Mouse (Mus musculus): ENCODE measurements around the gene Sdr42e1. TPM values are rescaled to one million over a fixed set of nuclear protein-coding genes. Genes with fewer than 3 reads are reported as not detected.

Gene Sdr42e1
- 2.2 TPM for polyA plus RNA-seq (2017; shearing (Covaris generic))

DNA sequence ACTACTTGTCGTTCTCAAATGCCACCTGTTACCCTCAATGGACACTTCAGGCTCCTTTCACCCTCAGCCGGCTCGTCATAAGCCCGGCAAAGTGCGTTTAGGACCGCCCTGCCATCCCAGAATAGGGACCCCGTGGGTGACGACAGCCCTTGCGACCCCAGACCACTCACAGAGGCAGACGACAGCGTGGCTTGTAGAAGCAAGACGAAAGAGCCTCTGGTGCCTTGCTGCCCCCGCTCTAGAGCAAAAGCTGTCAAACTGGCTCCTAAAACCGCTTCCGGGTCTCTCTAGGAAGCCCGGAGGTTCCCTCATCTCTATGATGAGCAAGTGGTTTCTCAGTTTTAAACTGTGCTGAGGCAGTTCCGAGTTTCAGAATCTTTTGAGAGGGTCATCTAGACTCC is at the start of gene Sdr42e1:
Gene Sdr42e1, minus strand, starts transcription at position 260 of the 401 bp plus-strand sequence.

DNA sequence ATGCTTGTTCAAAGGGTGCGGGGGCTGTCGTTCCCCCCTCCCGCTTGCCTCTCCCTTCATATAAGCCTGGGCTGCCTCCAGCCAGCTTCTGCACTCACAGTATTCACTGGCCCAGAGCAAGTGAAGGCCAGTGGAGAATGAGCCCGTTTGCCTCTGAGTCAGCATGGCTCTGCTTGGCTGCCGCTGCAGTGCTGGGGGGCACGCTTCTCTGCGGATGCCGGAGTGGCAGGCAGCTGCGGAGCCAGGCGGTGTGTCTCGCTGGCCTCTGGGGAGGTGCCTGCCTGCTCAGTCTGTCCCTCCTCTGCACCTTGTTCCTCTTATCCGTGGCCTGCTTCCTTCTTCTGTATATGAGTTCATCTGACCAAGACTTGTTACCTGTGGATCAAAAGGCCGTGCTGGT is 28.4 kb upstream of the Sdr42e1 start, which contains the start of gene Hsd17b2:
Gene Hsd17b2, plus strand, starts transcription at position 46 of the 400 bp plus-strand sequence.

Other genes with a start within 250 kb of the Sdr42e1 start
- gene Plcg2, start 175.4 kb downstream of the Sdr42e1 start, polyA plus RNA-seq (2017; shearing (Covaris generic)), result 0.83 TPM
- not detected for gene Hsd17b2, start 28.2 kb upstream of the Sdr42e1 start, polyA plus RNA-seq (2017; shearing (Covaris generic))
- gene Mphosph6, start 128.3 kb upstream of the Sdr42e1 start, polyA plus RNA-seq (2017; shearing (Covaris generic)), result 40.7 TPM

Measured in CD4-positive, CD25-positive, alpha-beta regulatory T cell (primary cell).